9 mouse cellular contexts compared by ENCODE assay signal in genomic region chr3:105696387-105697147, GRCm38 (mm10). TPM values are rescaled to one million over a fixed set of nuclear protein-coding genes. Genes with fewer than 3 reads are reported as not detected.
A peak's percentile ranks its signal among the peaks of the same experiment; 100 is the strongest.
DNase-seq lines count a peak whose midpoint lies in the region; ATAC-seq and TF ChIP-seq lines count a peak whose summit lies in the region.
"Had no signal": no experiment of that assay in that cellular context is flagged by ENCODE, and none has a peak within 500 bp of the region (broad histone marks: within the 10 kb centered on the region; RNA-seq: fewer than 3 reads in every experiment).

No protein-coding gene starts in this region.

- peak overlapping the region; percentile 33; the same call in 1 of the 2 replicates for H3K27ac ChIP-seq in testis, adult 2 months (ENCODE audit: control insufficient read depth, insufficient read depth, low read depth, low read length)
- peak overlapping the region; percentile 36; the same call in 1 of the 2 replicates for H3K27ac ChIP-seq in intestine, embryonic 16.5 days (ENCODE audit: low read length)

- WGBS in intestine, embryonic 16.5 days, result 61% methylated on average over 17 of the region's 17 CpGs

- no peak for TF ChIP-seq POLR2A in testis, adult 2 months (IDR thresholded peaks at IDR 0.05; ENCODE audit: control insufficient read depth, low read depth, low read length)

- TF ChIP-seq CTCF in testis, adult 2 months (IDR thresholded peaks at IDR 0.05; ENCODE audit: control insufficient read depth, insufficient read depth, insufficient replicate concordance, low read depth, low read length), result no peak

- H3K27me3 ChIP-seq in testis, adult 2 months (ENCODE audit: control insufficient read depth, insufficient read depth, low read length), result no peaks in the 10 kb centered on the region
- no peaks in the 10 kb centered on the region for H3K27me3 ChIP-seq in intestine, embryonic 16.5 days (replicated peaks; ENCODE audit: control insufficient read depth, insufficient read depth, low read length)

- no peak overlapping the region; the same call in 1 of the 2 replicates for H3K9ac ChIP-seq in intestine, embryonic 16.5 days (ENCODE audit: low read depth, low read length)

- no peak overlapping the region for H3K4me2 ChIP-seq in intestine, embryonic 16.5 days (ENCODE audit: low read depth, low read length)

- H3K4me1 ChIP-seq in testis, adult 2 months (ENCODE audit: control insufficient read depth, insufficient read depth, low read length), result no peaks in the 10 kb centered on the region; the same call in 1 of the 2 replicates
- peaks cover 3% of the 10 kb centered on the region; the same call in 1 of the 2 replicates for H3K4me1 ChIP-seq in intestine, embryonic 16.5 days (ENCODE audit: control insufficient read depth, insufficient read depth, low read length)

- H3K9me3 ChIP-seq in intestine, embryonic 16.5 days (ENCODE audit: control insufficient read depth, low read length), result no peaks in the 10 kb centered on the region

- DNase-seq in adrenal gland, postnatal 10 days, result peak; percentile 42
- no peak for DNase-seq in adrenal gland, postnatal 25 days
- no peak for DNase-seq in testis, postnatal 14 days (ENCODE audit: low spot score)
- DNase-seq in ovary, postnatal 14 days (ENCODE audit: low spot score), result no peak
- no peak for DNase-seq in B cell, adult 2 months
- no peak for DNase-seq in lung, postnatal 36 days
- DNase-seq: gastrocnemius, postnatal 14 days had no signal

- no peak overlapping the region for H3K4me3 ChIP-seq in testis, adult 2 months (ENCODE audit: control insufficient read depth, low read depth, low read length)
- no peak overlapping the region for H3K4me3 ChIP-seq in intestine, embryonic 16.5 days (ENCODE audit: low read length)

- no peaks in the 10 kb centered on the region for H3K36me3 ChIP-seq in testis, adult 2 months (ENCODE audit: control insufficient read depth, insufficient read depth, low read length)
- no peaks in the 10 kb centered on the region for H3K36me3 ChIP-seq in intestine, embryonic 16.5 days (ENCODE audit: control insufficient read depth, insufficient read depth, low read length)

- no peak for ATAC-seq in intestine, embryonic 16.5 days

RNA-seq across cellular contexts. Expression of gene Inka2, which starts 7.8 kb away (rescaled TPM):
- total RNA-seq in adrenal gland, postnatal 10 days (2021), result 1 to 10 TPM; 3.2 to 5.8 TPM
- 2.3 and 4.2 TPM in 2 replicates for total RNA-seq in adrenal gland, postnatal 25 days (2021)
- polyA plus RNA-seq in testis, adult 2 months (2012; rRNA removed), result 0.30 and 0.32 TPM in 2 replicates
- polyA plus RNA-seq in intestine, embryonic 16.5 days (2015; fragmentation: Nextera tagmentation; extraction: Ambion mirVana), result 1.6 and 1.7 TPM in 2 replicates

RNA-seq across cellular contexts. Expression of gene Ddx20, which starts 9.2 kb away (rescaled TPM):
- total RNA-seq in adrenal gland, postnatal 10 days (2021), result 10 to 100 TPM; 17.0 to 17.3 TPM
- total RNA-seq in adrenal gland, postnatal 25 days (2021), result 18.5 and 22.0 TPM in 2 replicates
- 100 and 115 TPM in 2 replicates for polyA plus RNA-seq in testis, adult 2 months (2012; rRNA removed)
- 33.7 and 35.3 TPM in 2 replicates for polyA plus RNA-seq in intestine, embryonic 16.5 days (2015; fragmentation: Nextera tagmentation; extraction: Ambion mirVana)
